Mouse (Mus musculus) layer of hippocampus, postnatal 14 days (tissue): Measurements from ENCODE around the gene Miga1. TPM values are rescaled to one million over a fixed set of nuclear protein-coding genes. Genes with fewer than 3 reads are reported as not detected.

Source experiments
- DNase-seq, 2 experiments: peaks; one replicate each; pipeline ENCODE4 v3.0.0; 2021 to 2022; ENCODE audit warnings: low spot score in 2 of 2, mixed read lengths in 1 of 2
- long read RNA-seq, 2 experiments: library from polyadenylated mRNA; stranded (forward); transcript quantifications; one replicate each; pipeline ENCODE4 v2.0.0; 2021
- total RNA-seq, 2 experiments: library from RNA; stranded (reverse); gene quantifications; 2 replicates each; pipeline ENCODE4 v1.2.3; 2021

Gene Miga1
- total RNA-seq = 10 to 100 TPM; 80.6 to 85.6 TPM
- long read RNA-seq, experiment 1, full-length matches to known transcripts = 15 of 23 reads
- long read RNA-seq, experiment 1, partial matches to known transcripts = 2 of 23 reads
- long read RNA-seq, experiment 1, other reads (novel, unspliced or antisense) = 6 of 23 reads
- long read RNA-seq, experiment 2, full-length matches to known transcripts = 28 of 35 reads
- long read RNA-seq, experiment 2, partial matches to known transcripts = 2 of 35 reads
- long read RNA-seq, experiment 2, other reads (novel, unspliced or antisense) = 5 of 35 reads

- peak; percentile 78 to 85 for DNase-seq
Observed at GRCm38 (mm10) chr3:152339862-152340557, at the start of gene Miga1. Miga1 (minus strand) TSS chr3:152340407.

- no peak for DNase-seq
Observed at GRCm38 (mm10) chr3:152384106-152384505, 43.9 kb upstream of the Miga1 start.

- DNase-seq = no peak
Observed at GRCm38 (mm10) chr3:152376063-152376462, 35.9 kb upstream of the Miga1 start.

DNA sequence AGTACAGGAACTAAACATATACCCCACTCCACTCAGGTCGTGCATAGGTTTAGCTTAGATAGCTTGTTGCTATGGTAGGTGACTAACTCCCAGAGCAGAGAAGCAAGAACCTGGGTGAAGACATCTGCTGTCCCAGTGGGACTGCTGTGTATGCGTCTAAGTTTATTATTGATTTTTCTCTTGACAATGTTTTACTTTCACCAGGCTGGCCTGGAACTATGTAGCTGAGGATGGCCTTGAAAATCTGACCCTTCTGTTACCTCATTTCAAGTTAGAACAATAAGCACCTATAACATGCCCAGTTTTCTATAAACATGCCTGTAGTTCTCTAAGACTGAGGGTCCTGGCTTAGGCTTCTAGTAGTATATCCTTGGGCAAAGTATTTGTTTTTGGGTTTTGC is 24.0 kb upstream of the Miga1 start:
- DNase-seq = no peak

DNA sequence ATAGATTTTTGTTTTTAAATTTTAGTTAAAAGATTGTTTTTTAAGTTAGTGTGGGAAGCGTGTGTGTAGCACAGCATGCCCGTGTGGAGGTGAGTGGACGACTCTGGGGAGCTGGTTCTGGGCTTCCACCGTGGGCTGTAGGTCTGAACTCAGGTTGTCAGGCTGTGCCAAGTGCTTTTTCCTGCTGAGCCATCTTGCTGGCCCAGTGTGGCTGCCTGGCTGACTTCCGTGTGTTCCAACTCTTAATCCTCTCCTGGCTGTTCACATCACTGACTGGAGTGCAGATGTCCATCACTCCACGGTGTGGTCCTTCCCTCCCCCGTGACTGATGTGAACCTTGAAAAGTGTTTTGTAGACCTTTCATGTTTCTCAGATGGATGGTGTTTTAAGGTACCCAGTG is 18.9 kb upstream of the Miga1 start:
- DNase-seq = no peak

GRCm38 (mm10) chr3:152356751-152357150 is 16.5 kb upstream of the Miga1 start:
- no peak for DNase-seq

GRCm38 (mm10) chr3:152355361-152355760 is 15.2 kb upstream of the Miga1 start:
- no peak for DNase-seq

- DNase-seq = no peak
Observed at GRCm38 (mm10) chr3:152353434-152354177, 13.4 kb upstream of the Miga1 start.

- DNase-seq = no peak
Observed at GRCm38 (mm10) chr3:152352289-152352688, 12.1 kb upstream of the Miga1 start.

DNA sequence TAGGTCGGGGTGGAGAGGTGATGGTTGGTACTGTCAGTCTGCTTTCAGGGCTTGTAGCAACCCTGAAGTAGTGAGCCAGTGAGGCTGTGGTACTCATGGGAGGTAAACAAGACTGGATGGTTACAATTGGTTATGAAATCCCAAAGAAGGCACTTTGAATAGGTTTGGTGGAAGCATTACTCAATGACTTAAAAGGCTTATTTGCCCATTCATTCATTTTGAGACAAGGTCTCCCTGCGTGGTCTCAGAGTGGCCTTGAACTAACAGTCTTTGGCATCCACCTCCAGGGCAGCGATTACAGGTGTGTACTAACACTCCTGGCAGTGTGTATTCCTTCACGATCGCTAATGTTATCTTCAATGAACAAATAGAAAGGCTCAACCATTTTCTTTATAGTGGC is 10.8 kb upstream of the Miga1 start:
- DNase-seq = no peak

GRCm38 (mm10) chr3:152350431-152350830 is 10.2 kb upstream of the Miga1 start:
- no peak for DNase-seq

- no peak for DNase-seq
Observed at GRCm38 (mm10) chr3:152348011-152348830, 8.0 kb upstream of the Miga1 start.

GRCm38 (mm10) chr3:152347227-152347626 is 7.0 kb upstream of the Miga1 start:
- no peak for DNase-seq

GRCm38 (mm10) chr3:152346633-152347141 is 6.5 kb upstream of the Miga1 start:
- peak; percentile 33 to 46 for DNase-seq

- peak; percentile 91 to 94 for DNase-seq
Observed at GRCm38 (mm10) chr3:152345732-152346632, 5.8 kb upstream of the Miga1 start, which contains the start of gene Usp33. Usp33 (plus strand) TSS chr3:152346478.

GRCm38 (mm10) chr3:152342961-152343517 is 2.8 kb upstream of the Miga1 start:
- DNase-seq = no peak

DNA sequence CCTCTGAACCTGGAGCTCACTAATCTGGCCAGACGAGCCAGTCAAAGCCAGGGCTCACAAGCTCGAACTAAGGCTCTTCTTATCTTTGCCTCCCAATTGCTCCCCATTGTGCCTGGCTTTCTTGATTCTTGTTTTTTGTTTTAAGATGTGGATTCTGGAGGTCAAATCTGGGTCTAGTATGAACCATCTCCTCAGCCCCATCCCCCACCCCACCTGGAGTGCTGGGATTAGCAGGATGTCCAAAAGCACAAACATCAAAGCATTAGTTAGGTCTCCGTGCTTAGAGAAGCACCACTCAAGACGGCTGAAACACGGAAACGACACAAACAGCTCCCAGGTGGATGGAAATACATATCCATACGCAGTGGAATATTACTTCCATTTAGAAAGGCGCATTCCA is 4.1 kb downstream of the Miga1 start:
- no peak for DNase-seq

- DNase-seq = no peak
Observed at GRCm38 (mm10) chr3:152333641-152334040, 6.6 kb downstream of the Miga1 start.

DNA sequence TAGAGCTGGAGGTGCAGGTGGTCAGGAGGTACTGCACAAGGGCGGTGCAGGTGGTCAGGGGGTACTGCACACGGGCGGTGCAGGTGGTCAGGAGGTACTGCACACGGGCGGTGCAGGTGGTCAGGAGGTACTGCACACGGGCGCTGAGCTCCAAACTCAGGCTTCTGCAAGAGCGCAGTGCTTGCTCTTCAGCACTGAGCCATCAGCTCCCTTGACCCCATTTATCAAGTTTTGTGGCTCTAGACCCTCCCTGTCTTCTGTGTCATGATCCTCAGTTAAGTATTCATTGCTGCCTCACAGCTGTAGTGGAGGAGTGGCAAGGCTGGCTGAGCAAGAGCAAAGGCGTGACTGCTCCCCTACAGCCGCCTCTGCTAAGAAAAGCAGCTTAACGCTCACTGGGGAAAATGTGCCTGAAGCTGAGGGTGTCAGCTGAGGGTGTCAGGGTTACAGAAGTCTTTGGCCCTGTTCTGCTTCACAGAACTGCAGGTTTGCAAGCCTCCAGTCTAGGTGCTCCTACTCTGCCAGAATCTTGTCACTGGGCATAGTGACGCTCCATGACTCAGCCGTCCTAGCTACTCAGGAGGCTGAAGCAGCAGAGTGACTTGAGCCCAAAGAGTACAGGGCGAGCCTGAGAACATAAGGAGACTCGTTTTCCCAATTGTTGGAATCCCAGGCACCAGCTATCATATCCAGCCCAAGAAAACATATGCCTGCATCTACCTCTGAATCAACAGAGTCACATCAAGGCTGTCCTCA is 7.5 kb downstream of the Miga1 start:
- DNase-seq = no peak
